Mouse (Mus musculus) liver, embryonic 11.5 days (tissue): ENCODE data around the gene Stxbp1. TPM values are rescaled to one million over a fixed set of nuclear protein-coding genes. Genes with fewer than 3 reads are reported as not detected.

Experiments used
- ATAC-seq: fragments of 200-750 bp; cut with Nextera tagmentation; replicated peaks from 2 replicates; pipeline ENCODE4 v1.8.0; 2017; ENCODE audit warnings: moderate number of reproducible peaks, mild to moderate bottlenecking, moderate TSS enrichment, moderate library complexity; ENCODE audit not compliant: low FRiP score
- DNase-seq: peaks from one replicate; pipeline ENCODE4 v3.0.0-alpha.2; 2017; ENCODE audit warnings: low spot score
- H3K27ac ChIP-seq: fragments of 300-500 bp; sonication (generic); 2 replicates; pipeline ENCODE4 v1.5.1; 2014; ENCODE audit warnings: mild to moderate bottlenecking, low read depth, low read length, control low read depth
- H3K27me3 ChIP-seq: fragments of 300-500 bp; sonication (generic); replicated peaks from 2 replicates; pipeline ENCODE4 v1.6.1; 2014; ENCODE audit warnings: low read length, mixed read lengths; ENCODE audit not compliant: control insufficient read depth, insufficient read depth
- H3K36me3 ChIP-seq: fragments of 300-500 bp; sonication (generic); 2 replicates; pipeline ENCODE4 v1.6.1; 2014; ENCODE audit warnings: mild to moderate bottlenecking, low read length, moderate library complexity, mixed read lengths; ENCODE audit not compliant: control insufficient read depth, insufficient read depth
- H3K4me1 ChIP-seq: fragments of 300-500 bp; sonication (generic); replicated peaks from 2 replicates; pipeline ENCODE4 v1.6.1; 2014; ENCODE audit warnings: low read length, mixed read lengths; ENCODE audit not compliant: control insufficient read depth, insufficient read depth
- H3K4me2 ChIP-seq: fragments of 300-500 bp; sonication (generic); 2 replicates; pipeline ENCODE4 v1.6.1; 2014; ENCODE audit warnings: mild to moderate bottlenecking, control low read depth, moderate library complexity
- H3K4me3 ChIP-seq: fragments of 300-500 bp; sonication (generic); 2 replicates; pipeline ENCODE4 v1.5.1; 2014; ENCODE audit warnings: low read depth, low read length, control low read depth
- H3K9ac ChIP-seq: fragments of 300-500 bp; sonication (generic); 2 replicates; pipeline ENCODE4 v1.6.1; 2014; ENCODE audit warnings: low read depth, low read length, control low read depth
- H3K9me3 ChIP-seq: fragments of 300-500 bp; sonication (generic); 2 replicates; pipeline ENCODE4 v1.6.1; 2016; ENCODE audit warnings: low read length, inconsistent platforms, mixed read lengths; ENCODE audit not compliant: control insufficient read depth
- WGBS: fragments of 180-500 bp; shearing (Covaris S2); extraction: QIAGEN DNeasy Blood & Tissue Kit; methylation state at CpG from one replicate; pipeline ENCODE4 v1.1.7; 2014; 5-methylcytosine and 5-hydroxymethylcytosine counted together
- polyA plus RNA-seq: library from polyadenylated mRNA; unstranded; fragments of >200 nt; fragmentation: Nextera tagmentation; extraction: Ambion mirVana; gene quantifications from 2 replicates; pipeline ENCODE4 v1.2.1, GENCODE M21; 2014

Gene Stxbp1
- polyA plus RNA-seq, 1 experiment from 2014 or later = 11.8 TPM

DNA sequence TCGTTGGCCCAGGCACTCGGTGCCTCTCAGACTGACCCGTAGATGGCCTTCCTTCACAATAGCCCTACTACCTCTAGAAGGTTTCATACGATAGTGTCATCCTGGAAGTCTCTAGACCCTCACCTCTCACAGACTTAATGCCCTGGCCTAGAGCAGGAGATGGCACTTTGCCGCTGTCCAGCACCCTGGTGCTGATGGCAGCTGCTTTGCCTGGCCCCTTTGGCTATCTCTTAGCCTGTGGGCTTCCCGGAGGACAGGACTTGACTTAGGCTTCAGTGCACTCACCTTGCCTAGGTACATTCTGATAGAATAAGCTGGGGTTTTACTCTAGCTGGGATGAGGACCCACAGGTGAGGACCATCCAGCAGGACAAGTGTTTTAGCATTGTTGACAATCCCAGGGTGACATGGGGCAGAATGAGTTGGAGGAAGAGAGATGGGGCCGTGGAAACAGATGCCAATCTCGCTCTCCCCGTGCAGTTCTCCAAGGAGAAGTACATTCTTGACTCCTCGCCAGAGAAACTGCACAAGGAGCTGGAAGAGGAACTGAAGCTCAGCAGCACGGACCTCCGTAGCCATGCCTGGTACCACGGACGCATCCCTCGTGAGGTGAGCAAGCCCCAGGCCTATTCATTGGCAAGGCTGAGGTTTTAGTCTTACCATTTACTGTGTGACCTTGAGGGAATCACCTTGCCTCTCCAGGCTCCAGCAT, 102.6 kb downstream of the Stxbp1 start:
- H3K9ac ChIP-seq = no peak overlapping the region
- no peak for ATAC-seq
- WGBS = 74% methylated on average over 15 of the region's 15 CpGs

DNA sequence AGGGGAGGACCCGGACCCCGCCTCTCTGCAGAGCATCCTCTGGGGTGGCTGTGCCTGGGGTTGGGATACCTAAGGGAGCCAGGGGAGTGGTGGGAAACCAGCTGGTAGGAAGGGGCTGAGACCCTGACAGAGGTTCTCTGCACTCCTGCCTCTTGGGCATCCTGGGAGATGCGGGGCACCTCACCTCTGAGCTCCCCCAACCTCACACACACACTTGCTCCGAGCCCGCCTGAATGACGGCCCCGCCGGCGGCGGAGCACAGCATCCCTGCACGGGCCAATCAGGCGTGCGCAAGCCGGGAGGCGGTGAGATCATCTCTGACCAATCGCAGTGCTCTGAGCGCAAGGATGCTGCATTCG, 104.9 kb downstream of the Stxbp1 start:
- ATAC-seq = no peak
- H3K27ac ChIP-seq = no peak overlapping the region
- 0 out of 2 replicates have a peak, but pooled peaks cover 6% of the 10 kb centered on the region for H3K36me3 ChIP-seq
- no peak for DNase-seq
- H3K4me1 ChIP-seq = peaks cover 8% of the 10 kb centered on the region
- no peak overlapping the region for H3K9ac ChIP-seq
- 45% methylated on average over 18 of the region's 18 CpGs for WGBS
- H3K27me3 ChIP-seq = peaks cover 22% of the 10 kb centered on the region
- H3K4me3 ChIP-seq = no peak overlapping the region
- peak overlapping the region; percentile 80 for H3K4me2 ChIP-seq
- no peaks in the 10 kb centered on the region for H3K9me3 ChIP-seq

More for the DNA sequence above, 102.6 kb downstream of the Stxbp1 start:
- H3K4me2 ChIP-seq = no peak overlapping the region
- DNase-seq = no peak
- peaks cover 22% of the 10 kb centered on the region for H3K27me3 ChIP-seq
- no peak overlapping the region for H3K4me3 ChIP-seq
- H3K27ac ChIP-seq = no peak overlapping the region
- H3K9me3 ChIP-seq = no peaks in the 10 kb centered on the region
- H3K4me1 ChIP-seq = peaks cover 8% of the 10 kb centered on the region
- peaks cover 6% of the 10 kb centered on the region; the same call in 1 of the 2 replicates for H3K36me3 ChIP-seq

DNA sequence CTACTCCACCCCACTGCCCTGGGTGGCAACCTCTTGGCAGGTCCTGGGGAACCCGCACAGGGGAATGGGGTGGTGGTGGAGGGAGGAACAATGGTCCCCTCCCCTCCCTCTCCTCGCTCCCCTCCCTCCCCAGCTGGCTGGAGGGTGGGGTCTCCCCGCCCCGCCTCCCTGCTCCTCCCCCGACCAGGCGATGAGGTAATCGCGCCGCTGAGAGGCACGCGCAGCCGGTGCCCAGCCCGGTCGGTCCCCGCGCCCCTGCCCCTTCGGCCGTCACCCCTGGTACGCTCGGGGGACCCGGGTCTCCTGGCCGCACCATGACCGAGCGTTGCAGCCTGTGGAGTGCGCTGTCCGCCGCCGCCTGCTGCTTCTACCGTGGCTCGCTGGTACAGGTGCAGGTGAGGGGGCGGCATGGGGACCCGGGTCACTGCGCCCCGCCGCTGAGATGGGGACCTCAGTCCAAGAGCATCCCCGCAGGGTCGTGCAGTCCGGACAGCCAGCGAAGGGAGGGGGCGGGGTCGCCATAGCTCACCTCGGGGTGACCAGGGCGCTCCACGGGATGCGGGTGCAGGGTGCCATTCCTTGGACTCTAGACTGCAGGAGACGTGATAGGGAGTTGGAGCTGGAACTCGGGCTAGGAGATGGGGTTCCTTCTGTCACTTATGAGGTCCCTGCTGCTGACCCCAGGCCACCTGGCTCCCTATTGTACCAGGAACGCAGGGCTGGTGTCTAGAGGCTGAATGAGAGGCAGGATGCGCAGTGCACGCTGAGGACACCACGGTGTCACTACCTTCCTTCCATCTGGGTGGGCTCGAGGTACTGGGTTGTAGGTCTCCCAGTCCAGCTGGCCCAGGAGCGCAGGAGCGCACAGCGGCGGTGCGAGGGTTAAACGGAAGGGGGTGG, 105.5 kb downstream of the Stxbp1 start:
- H3K36me3 ChIP-seq = 0 out of 2 replicates have a peak, but pooled peaks cover 6% of the 10 kb centered on the region
- H3K4me2 ChIP-seq = peak overlapping the region; percentile 80
- no peak for ATAC-seq
- DNase-seq = peak; percentile 53
- peaks cover 22% of the 10 kb centered on the region for H3K27me3 ChIP-seq
- H3K27ac ChIP-seq = no peak overlapping the region
- H3K9me3 ChIP-seq = no peaks in the 10 kb centered on the region
- WGBS = 20% methylated on average over 54 of the region's 58 CpGs
- H3K9ac ChIP-seq = peak overlapping the region; percentile 17; the same call in 1 of the 2 replicates
- H3K4me1 ChIP-seq = peaks cover 8% of the 10 kb centered on the region
- peak overlapping the region; percentile 41 for H3K4me3 ChIP-seq

DNA sequence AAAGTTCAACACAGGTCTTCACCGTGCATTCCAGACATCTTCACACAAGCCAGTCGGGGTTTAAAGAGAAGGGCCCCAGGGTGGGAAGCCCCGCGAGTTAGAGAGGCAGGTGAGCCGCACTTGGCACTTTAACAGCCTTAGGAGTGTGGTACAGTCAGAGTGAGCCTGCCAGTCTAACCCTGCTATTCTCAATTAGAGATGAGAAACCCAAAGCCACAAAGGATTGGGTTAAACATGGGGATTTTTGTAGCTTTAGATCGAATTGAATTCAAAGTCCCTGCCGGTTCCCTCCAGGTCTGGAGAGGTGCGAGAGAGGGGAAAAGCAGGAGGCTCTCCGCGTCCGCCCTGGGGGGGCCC, 106.2 kb downstream of the Stxbp1 start, which contains the start of gene 6330409D20Rik:
TSS of gene 6330409D20Rik (minus strand) at position 101 of the 357 bp plus-strand sequence.
- peaks cover 8% of the 10 kb centered on the region for H3K4me1 ChIP-seq
- ATAC-seq = no peak
- peak within 1 kb of the TSS; percentile 17; the same call in 1 of the 2 replicates for H3K9ac ChIP-seq
- H3K27ac ChIP-seq = no peak within 1 kb of the TSS
- no peaks in the 10 kb centered on the region for H3K9me3 ChIP-seq
- 0 out of 2 replicates have a peak, but pooled peaks cover 3% of the 10 kb centered on the region for H3K36me3 ChIP-seq
- H3K4me2 ChIP-seq = peak within 1 kb of the TSS; percentile 80
- 20% methylated on average over 11 of the region's 11 CpGs for WGBS
- peaks cover 22% of the 10 kb centered on the region for H3K27me3 ChIP-seq
- H3K4me3 ChIP-seq = peak within 1 kb of the TSS; percentile 41
- no peak for DNase-seq

DNA sequence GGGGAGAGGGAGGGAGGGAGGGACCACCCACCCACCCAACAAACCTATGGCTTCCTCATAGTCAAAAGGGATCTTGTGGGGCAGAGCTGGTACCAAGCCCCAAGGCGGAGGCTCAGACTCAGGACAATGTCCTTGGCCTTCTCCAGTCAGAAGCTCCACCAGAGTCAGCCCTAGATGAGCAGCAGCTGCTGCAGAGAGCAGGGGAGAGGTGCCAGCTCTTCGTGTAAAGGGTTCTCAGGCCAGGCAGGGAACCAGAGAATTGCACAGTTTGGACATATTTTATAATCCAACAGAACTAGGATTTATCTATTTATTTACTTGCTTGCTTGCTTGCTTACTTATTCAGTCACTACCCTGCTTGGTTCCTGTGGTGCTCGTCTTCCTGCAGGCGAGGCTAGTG, 107.7 kb downstream of the Stxbp1 start:
- H3K4me1 ChIP-seq = peaks cover 11% of the 10 kb centered on the region
- WGBS = 62% methylated on average over 4 of the region's 4 CpGs
- H3K9ac ChIP-seq = no peak overlapping the region
- no peak for DNase-seq
- H3K27ac ChIP-seq = no peak overlapping the region
- no peaks in the 10 kb centered on the region for H3K9me3 ChIP-seq
- peaks cover 22% of the 10 kb centered on the region for H3K27me3 ChIP-seq
- H3K4me3 ChIP-seq = no peak overlapping the region
- 0 out of 2 replicates have a peak, but pooled peaks cover 3% of the 10 kb centered on the region for H3K36me3 ChIP-seq
- ATAC-seq = no peak
- H3K4me2 ChIP-seq = no peak overlapping the region

Other genes with a start within 250 kb of the Stxbp1 start
- gene St6galnac6, start 247.5 kb downstream of the Stxbp1 start, polyA plus RNA-seq = 9.6 and 10.6 TPM in 2 replicates
- gene Ak1, start 225.5 kb downstream of the Stxbp1 start, polyA plus RNA-seq = 6.7 and 8.3 TPM in 2 replicates
- 39.2 and 40.1 TPM in 2 replicates for gene Eng, start 200.7 kb downstream of the Stxbp1 start, polyA plus RNA-seq
- gene Fpgs, start 143.1 kb downstream of the Stxbp1 start, polyA plus RNA-seq = 46.2 and 47.1 TPM in 2 replicates
- 83.4 and 84.5 TPM in 2 replicates for gene Cdk9, start 134.2 kb downstream of the Stxbp1 start, polyA plus RNA-seq
- 13.4 and 14.2 TPM in 2 replicates for gene Sh2d3c, start 126.2 kb downstream of the Stxbp1 start, polyA plus RNA-seq
- gene 6330409D20Rik, start 106.2 kb downstream of the Stxbp1 start, polyA plus RNA-seq = 0.22 TPM in 1 of 2 replicates, not detected in the other
- gene Tor2a, start 90.0 kb downstream of the Stxbp1 start, polyA plus RNA-seq = 57.2 and 60.5 TPM in 2 replicates
- gene Ttc16, start 71.6 kb downstream of the Stxbp1 start, polyA plus RNA-seq = 0.30 and 0.31 TPM in 2 replicates
- gene Ptrh1, start 71.5 kb downstream of the Stxbp1 start, polyA plus RNA-seq = 4.9 and 5.8 TPM in 2 replicates
- 0.30 and 0.79 TPM in 2 replicates for gene Cfap157, start 62.8 kb downstream of the Stxbp1 start, polyA plus RNA-seq
- gene Fam129b, start 28.9 kb upstream of the Stxbp1 start, polyA plus RNA-seq = 11.1 and 11.9 TPM in 2 replicates
- gene Rpl12, start 114.3 kb upstream of the Stxbp1 start, polyA plus RNA-seq = 276 and 295 TPM in 2 replicates
- 6.1 and 6.7 TPM in 2 replicates for gene Lrsam1, start 114.4 kb upstream of the Stxbp1 start, polyA plus RNA-seq
- gene Slc2a8, start 134.8 kb upstream of the Stxbp1 start, polyA plus RNA-seq = 15.0 TPM in 2 replicates